Mouse (Mus musculus): ENCODE data around the gene Mbip.

Gene Mbip

GRCm38 (mm10) chr12:56295160-56295559, 50.5 kb downstream of the Mbip start:
- DNase-seq (ENCODE audit: low read depth), result no peak

- no peak for DNase-seq (ENCODE audit: low read depth)
Measured at GRCm38 (mm10) chr12:56288548-56288947, 57.1 kb downstream of the Mbip start.

- DNase-seq (ENCODE audit: low read depth), result no peak
Measured at GRCm38 (mm10) chr12:56286828-56287227, 58.9 kb downstream of the Mbip start.

GRCm38 (mm10) chr12:56284210-56284609, 61.5 kb downstream of the Mbip start:
- no peak for DNase-seq (ENCODE audit: low read depth)

GRCm38 (mm10) chr12:56281649-56282048, 64.0 kb downstream of the Mbip start:
- no peak for DNase-seq (ENCODE audit: low read depth)
